Mouse (Mus musculus): ENCODE data around the gene Inafm2. TPM values are rescaled to one million over a fixed set of nuclear protein-coding genes. Genes with fewer than 3 reads are reported as not detected.
A peak's percentile ranks its signal among the peaks of the same experiment; 100 is the strongest.

Gene Inafm2
- polyA plus RNA-seq, 1 experiment = 8.8 TPM

DNA sequence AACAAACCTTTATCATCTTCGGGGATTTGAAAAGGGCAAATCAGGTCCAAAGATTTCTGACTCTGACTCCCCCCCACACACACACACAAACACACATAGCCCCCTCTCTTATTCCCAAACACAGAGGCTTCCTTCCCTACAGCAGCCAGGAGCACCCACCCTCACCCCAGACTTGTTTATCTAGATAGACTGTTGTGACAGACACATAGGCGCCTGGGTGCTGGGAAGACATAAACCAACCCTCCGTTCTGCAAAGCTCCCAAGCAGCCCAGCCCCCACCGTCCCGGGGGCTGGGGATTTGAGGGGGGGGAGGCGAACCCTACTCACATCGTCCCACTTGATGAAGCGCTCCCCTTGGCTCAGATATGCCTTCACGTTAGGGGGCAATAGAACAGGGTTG lies 17.6 kb upstream of the Inafm2 start:
- peak overlapping the region; percentile 50 for H3K4me3 ChIP-seq (ENCODE audit: low read depth, low read length)

DNA sequence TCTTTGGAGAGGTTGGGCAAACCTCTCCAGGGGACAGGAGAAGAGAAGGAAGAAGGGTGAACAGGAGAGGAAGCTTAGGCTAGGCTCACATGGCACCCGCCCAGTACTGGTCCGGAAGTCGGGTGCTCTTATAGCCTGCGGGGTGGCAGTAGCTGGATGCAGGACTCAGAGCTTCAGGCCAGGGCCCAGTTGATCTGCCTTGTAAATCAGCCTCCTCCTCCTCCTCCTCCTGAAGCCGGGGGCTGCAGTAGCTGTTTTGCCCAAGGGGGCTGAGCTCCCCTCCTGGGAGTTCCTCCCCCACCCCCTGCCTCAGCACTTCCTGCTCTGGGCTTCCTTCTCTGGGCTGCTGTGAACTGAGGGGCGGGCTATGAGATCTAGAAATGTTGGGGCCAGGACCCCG lies 17.2 kb upstream of the Inafm2 start, which contains the start of gene Plcb2:
Gene Plcb2 (minus strand): TSS at position 102 of the 400 bp plus-strand sequence.
- Histone ChIP-seq H3K4me1 (ENCODE audit: control insufficient read depth, insufficient read depth, insufficient read length, low read length) (peaks cover 3% of the 10 kb centered on the region; the same call in 1 of the 2 replicates), H3K27ac (ENCODE audit: insufficient read depth, low read depth, low read length) (peak within 1 kb of the TSS; percentile 23), H3K27me3 (ENCODE audit: control insufficient read depth, insufficient read depth, low read length) (no peaks in the 10 kb centered on the region), H3K4me3 (ENCODE audit: low read depth, low read length) (peak within 1 kb of the TSS; percentile 50), H3K36me3 (ENCODE audit: control insufficient read depth, insufficient read depth, low read length) (no peaks in the 10 kb centered on the region)
- TF ChIP-seq CTCF (IDR thresholded peaks at IDR 0.05; ENCODE audit: extremely low read depth, insufficient read length, insufficient replicate concordance, low read depth, low read length) (no peak), POLR2A (IDR thresholded peaks at IDR 0.05; ENCODE audit: low read depth, low read length) (no peak)
- WGBS = 41% methylated on average over 7 of the region's 7 CpGs

More for the DNA sequence above, 17.6 kb upstream of the Inafm2 start:
- WGBS = 40% methylated on average over 9 of the region's 9 CpGs
- Histone ChIP-seq H3K27ac (ENCODE audit: insufficient read depth, low read depth, low read length) (peak overlapping the region; percentile 23), H3K36me3 (ENCODE audit: control insufficient read depth, insufficient read depth, low read length) (no peaks in the 10 kb centered on the region), H3K4me1 (ENCODE audit: control insufficient read depth, insufficient read depth, insufficient read length, low read length) (peaks cover 3% of the 10 kb centered on the region; the same call in 1 of the 2 replicates), H3K27me3 (ENCODE audit: control insufficient read depth, insufficient read depth, low read length) (no peaks in the 10 kb centered on the region)
- TF ChIP-seq POLR2A (IDR thresholded peaks at IDR 0.05; ENCODE audit: low read depth, low read length) (no peak), CTCF (IDR thresholded peaks at IDR 0.05; ENCODE audit: extremely low read depth, insufficient read length, insufficient replicate concordance, low read depth, low read length) (no peak)

DNA sequence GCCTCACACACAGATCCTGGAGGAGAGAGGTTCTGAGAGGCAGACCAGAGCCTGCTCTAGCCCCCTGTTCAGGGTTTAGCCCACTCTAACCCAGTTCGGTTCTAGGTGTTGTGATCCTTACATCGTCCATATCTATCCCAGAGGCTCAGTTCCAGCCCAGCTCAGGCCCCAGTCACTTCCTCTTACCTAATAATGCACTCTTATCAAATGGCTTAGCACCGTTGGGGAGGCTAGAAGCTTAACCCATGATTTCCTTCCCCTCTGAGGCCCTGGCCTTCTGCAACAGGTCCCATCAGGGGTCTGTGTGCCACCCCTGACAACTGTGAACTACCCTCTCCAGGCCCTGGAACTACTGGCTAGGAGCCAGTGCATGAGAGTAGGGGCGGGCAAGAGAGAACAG lies 16.4 kb upstream of the Inafm2 start:
- TF ChIP-seq CTCF (IDR thresholded peaks at IDR 0.05; ENCODE audit: extremely low read depth, insufficient read length, insufficient replicate concordance, low read depth, low read length) (no peak), POLR2A (IDR thresholded peaks at IDR 0.05; ENCODE audit: low read depth, low read length) (no peak)
- H3K27me3 ChIP-seq (ENCODE audit: control insufficient read depth, insufficient read depth, low read length) = no peaks in the 10 kb centered on the region
- no peaks in the 10 kb centered on the region for H3K36me3 ChIP-seq (ENCODE audit: control insufficient read depth, insufficient read depth, low read length)
- no peak overlapping the region for H3K4me3 ChIP-seq (ENCODE audit: low read depth, low read length)
- 0 out of 2 replicates have a peak overlapping the region, but pooled peaks have one; percentile 23 for H3K27ac ChIP-seq (ENCODE audit: insufficient read depth, low read depth, low read length)
- WGBS = 41% methylated on average over 4 of the region's 4 CpGs
- peaks cover 3% of the 10 kb centered on the region; the same call in 1 of the 2 replicates for H3K4me1 ChIP-seq (ENCODE audit: control insufficient read depth, insufficient read depth, insufficient read length, low read length)

- WGBS = 21% methylated on average over 8 of the region's 8 CpGs
- Histone ChIP-seq H3K36me3 (ENCODE audit: control insufficient read depth, insufficient read depth, low read length) (no peaks in the 10 kb centered on the region), H3K27ac (ENCODE audit: insufficient read depth, low read depth, low read length) (no peak overlapping the region), H3K4me1 (ENCODE audit: control insufficient read depth, insufficient read depth, insufficient read length, low read length) (peaks cover 3% of the 10 kb centered on the region; the same call in 1 of the 2 replicates), H3K27me3 (ENCODE audit: control insufficient read depth, insufficient read depth, low read length) (no peaks in the 10 kb centered on the region), H3K4me3 (ENCODE audit: low read depth, low read length) (no peak overlapping the region)
- TF ChIP-seq POLR2A (IDR thresholded peaks at IDR 0.05; ENCODE audit: low read depth, low read length) (no peak), CTCF (IDR thresholded peaks at IDR 0.05; ENCODE audit: extremely low read depth, insufficient read length, insufficient replicate concordance, low read depth, low read length) (no peak)
These were observed 15.5 kb upstream of the Inafm2 start for GRCm38 (mm10) chr2:118729816-118730621.

DNA sequence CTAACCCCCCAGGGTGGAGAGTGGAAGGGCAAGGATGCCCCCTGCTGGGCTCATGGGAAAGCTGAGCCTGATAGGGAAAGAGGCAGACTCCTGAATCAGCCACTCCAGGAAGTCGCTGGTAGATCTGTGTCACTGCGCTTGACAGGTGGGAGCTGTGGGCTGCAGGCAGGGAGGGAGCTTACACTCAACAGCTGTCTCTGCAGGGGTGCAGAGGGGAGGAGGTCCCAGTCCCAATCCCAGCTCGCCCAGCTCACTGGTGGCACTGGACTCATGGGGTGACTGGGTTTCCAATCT lies 15.0 kb upstream of the Inafm2 start:
- peaks cover 3% of the 10 kb centered on the region; the same call in 1 of the 2 replicates for H3K4me1 ChIP-seq (ENCODE audit: control insufficient read depth, insufficient read depth, insufficient read length, low read length)
- WGBS = 9% methylated on average over 3 of the region's 3 CpGs
- TF ChIP-seq CTCF (IDR thresholded peaks at IDR 0.05; ENCODE audit: extremely low read depth, insufficient read length, insufficient replicate concordance, low read depth, low read length) (peak; percentile 83; the same call in 1 of the 2 replicates), POLR2A (IDR thresholded peaks at IDR 0.05; ENCODE audit: low read depth, low read length) (no peak)

DNA sequence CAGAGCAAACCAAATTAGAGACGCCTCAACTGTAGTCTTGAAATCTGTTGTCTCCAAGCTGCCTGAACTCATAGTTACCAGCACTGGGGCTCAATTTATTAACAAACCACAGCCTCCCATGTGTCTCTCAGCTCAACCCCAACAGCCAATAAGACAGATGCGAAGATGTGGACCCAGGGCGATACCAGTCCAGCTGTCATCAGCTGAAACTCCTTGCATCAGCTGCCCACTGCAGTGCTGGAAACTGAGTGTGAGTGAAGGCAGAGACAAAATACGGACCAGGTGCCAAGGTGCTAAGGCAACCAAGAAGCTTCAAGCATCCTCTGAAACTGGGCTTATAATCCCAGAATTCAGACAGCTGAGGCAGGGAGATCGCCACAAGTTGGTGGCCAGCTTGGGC lies 13.6 kb upstream of the Inafm2 start:
- 85% methylated on average over 5 of the region's 5 CpGs for WGBS
- Histone ChIP-seq H3K4me1 (ENCODE audit: control insufficient read depth, insufficient read depth, insufficient read length, low read length) (peaks cover 3% of the 10 kb centered on the region; the same call in 1 of the 2 replicates), H3K4me3 (ENCODE audit: low read depth, low read length) (no peak overlapping the region), H3K36me3 (ENCODE audit: control insufficient read depth, insufficient read depth, low read length) (no peaks in the 10 kb centered on the region), H3K27me3 (ENCODE audit: control insufficient read depth, insufficient read depth, low read length) (no peaks in the 10 kb centered on the region), H3K27ac (ENCODE audit: insufficient read depth, low read depth, low read length) (no peak overlapping the region)
- TF ChIP-seq CTCF (IDR thresholded peaks at IDR 0.05; ENCODE audit: extremely low read depth, insufficient read length, insufficient replicate concordance, low read depth, low read length) (no peak), POLR2A (IDR thresholded peaks at IDR 0.05; ENCODE audit: low read depth, low read length) (no peak)

More for the DNA sequence above, 15.0 kb upstream of the Inafm2 start:
- H3K27me3 ChIP-seq (ENCODE audit: control insufficient read depth, insufficient read depth, low read length) = no peaks in the 10 kb centered on the region
- H3K4me3 ChIP-seq (ENCODE audit: low read depth, low read length) = no peak overlapping the region
- H3K36me3 ChIP-seq (ENCODE audit: control insufficient read depth, insufficient read depth, low read length) = no peaks in the 10 kb centered on the region
- H3K27ac ChIP-seq (ENCODE audit: insufficient read depth, low read depth, low read length) = no peak overlapping the region

GRCm38 (mm10) chr2:118733341-118733740 lies 12.2 kb upstream of the Inafm2 start:
- Histone ChIP-seq H3K36me3 (ENCODE audit: control insufficient read depth, insufficient read depth, low read length) (no peaks in the 10 kb centered on the region), H3K27ac (ENCODE audit: insufficient read depth, low read depth, low read length) (no peak overlapping the region), H3K27me3 (ENCODE audit: control insufficient read depth, insufficient read depth, low read length) (no peaks in the 10 kb centered on the region), H3K4me3 (ENCODE audit: low read depth, low read length) (no peak overlapping the region), H3K4me1 (ENCODE audit: control insufficient read depth, insufficient read depth, insufficient read length, low read length) (peaks cover 3% of the 10 kb centered on the region; the same call in 1 of the 2 replicates)
- TF ChIP-seq POLR2A (IDR thresholded peaks at IDR 0.05; ENCODE audit: low read depth, low read length) (no peak), CTCF (IDR thresholded peaks at IDR 0.05; ENCODE audit: extremely low read depth, insufficient read length, insufficient replicate concordance, low read depth, low read length) (no peak)
- 66% methylated on average over 5 of the region's 5 CpGs for WGBS
